Mouse (Mus musculus): Measurements from ENCODE around the gene Setdb2. TPM values are rescaled to one million over a fixed set of nuclear protein-coding genes. Genes with fewer than 3 reads are reported as not detected.

Setdb2 gene
- polyA plus RNA-seq (2015; fragmentation: Nextera tagmentation; extraction: Ambion mirVana): 3.9 and 7.1 TPM in 2 replicates

- Histone ChIP-seq H3K9me3 (replicated peaks) (no peaks in the 10 kb centered on the region), H3K9ac (replicated peaks) (peak within 1 kb of the TSS; percentile 85), H3K4me1 (peaks cover 13% of the 10 kb centered on the region), H3K4me2 (peak within 1 kb of the TSS; percentile 81), H3K27me3 (replicated peaks) (no peaks in the 10 kb centered on the region), H3K36me3 (no peaks in the 10 kb centered on the region), H3K27ac (replicated peaks) (peak within 1 kb of the TSS; percentile 87), H3K4me3 (replicated peaks) (peak within 1 kb of the TSS; percentile 96)
- under 1% methylated on average over 66 of the region's 66 CpGs for WGBS
- ATAC-seq (ENCODE audit: low FRiP score): peak; percentile 100
Observed at GRCm38 (mm10) chr14:59440558-59441471, at the start of gene Setdb2, which contains the start of gene Cab39l. Gene Setdb2 (minus strand): TSS chr14:59440884. Gene Cab39l (plus strand): TSS chr14:59440972.

DNA sequence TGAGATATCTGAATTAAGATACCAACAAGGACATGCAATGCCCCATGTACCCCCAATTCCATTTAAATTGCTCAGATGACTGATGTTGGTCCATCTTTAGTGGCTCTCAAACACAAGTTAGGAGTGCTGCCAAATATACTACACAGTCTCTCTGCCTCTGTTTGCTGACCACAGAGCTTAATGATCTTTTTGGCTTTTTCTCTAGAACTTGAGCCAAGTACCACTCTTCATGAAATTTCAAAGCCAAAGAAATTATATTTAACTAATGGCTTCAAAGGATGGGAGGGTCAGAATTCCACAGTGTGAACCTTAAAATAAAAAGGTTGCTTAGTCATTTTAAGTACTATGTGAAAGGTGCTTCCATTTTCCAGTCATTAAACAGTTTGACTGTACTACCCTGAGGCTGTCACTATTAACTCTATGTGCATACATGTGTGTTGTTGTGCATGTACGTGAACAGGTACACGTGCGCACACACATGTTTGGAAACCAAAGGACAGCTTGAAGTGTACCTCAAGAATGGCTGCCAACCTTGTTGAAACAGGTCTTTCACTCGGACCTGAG lies 44.6 kb upstream of the Setdb2 start:
- H3K27ac ChIP-seq (replicated peaks): no peak overlapping the region
- H3K36me3 ChIP-seq: no peaks in the 10 kb centered on the region
- H3K9ac ChIP-seq (replicated peaks): no peak overlapping the region
- H3K27me3 ChIP-seq (replicated peaks): no peaks in the 10 kb centered on the region
- no peak overlapping the region for H3K4me3 ChIP-seq (replicated peaks)
- H3K9me3 ChIP-seq (replicated peaks): no peaks in the 10 kb centered on the region
- 93% methylated on average over 4 of the region's 4 CpGs for WGBS
- no peaks in the 10 kb centered on the region for H3K4me1 ChIP-seq
- H3K4me2 ChIP-seq: no peak overlapping the region
- ATAC-seq (ENCODE audit: low FRiP score): no peak

DNA sequence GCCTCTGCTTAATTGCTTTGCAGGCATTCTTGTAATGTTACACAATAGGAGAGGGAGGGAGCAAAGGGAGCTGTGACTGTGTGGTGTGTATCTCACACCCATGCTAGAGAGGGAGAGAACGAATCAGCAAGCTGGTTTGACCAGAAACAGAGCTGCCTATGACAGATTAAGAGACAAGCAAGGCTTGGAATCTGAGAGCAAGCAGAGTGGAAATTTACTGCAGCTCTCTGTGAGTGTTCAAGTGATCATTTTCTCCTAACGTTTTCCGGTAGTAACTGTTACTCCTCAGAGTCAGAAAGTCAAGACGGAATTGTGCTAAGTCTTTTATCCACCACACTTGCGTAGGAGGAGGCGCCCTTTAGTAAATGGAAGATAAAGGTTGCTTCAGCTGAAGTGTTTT lies 38.0 kb upstream of the Setdb2 start:
- 64% methylated on average over 6 of the region's 6 CpGs for WGBS
- Histone ChIP-seq H3K9ac (replicated peaks) (no peak overlapping the region), H3K27me3 (replicated peaks) (no peaks in the 10 kb centered on the region), H3K27ac (replicated peaks) (no peak overlapping the region), H3K36me3 (no peaks in the 10 kb centered on the region), H3K4me2 (0 out of 2 replicates have a peak overlapping the region, but pooled peaks have one; percentile 6), H3K4me1 (no peaks in the 10 kb centered on the region), H3K9me3 (replicated peaks) (no peaks in the 10 kb centered on the region), H3K4me3 (replicated peaks) (no peak overlapping the region)
- ATAC-seq (ENCODE audit: low FRiP score): peak; percentile 35; the same call in 1 of the 2 replicates

- Histone ChIP-seq H3K4me3 (replicated peaks) (no peak overlapping the region), H3K27me3 (replicated peaks) (no peaks in the 10 kb centered on the region), H3K36me3 (no peaks in the 10 kb centered on the region), H3K4me1 (no peaks in the 10 kb centered on the region), H3K27ac (replicated peaks) (no peak overlapping the region), H3K9ac (replicated peaks) (no peak overlapping the region), H3K4me2 (no peak overlapping the region), H3K9me3 (replicated peaks) (no peaks in the 10 kb centered on the region)
- ATAC-seq (ENCODE audit: low FRiP score): no peak
- WGBS: 93% methylated on average over 1 of the region's 1 CpGs
Observed at GRCm38 (mm10) chr14:59470781-59471180, 30.1 kb upstream of the Setdb2 start.

DNA sequence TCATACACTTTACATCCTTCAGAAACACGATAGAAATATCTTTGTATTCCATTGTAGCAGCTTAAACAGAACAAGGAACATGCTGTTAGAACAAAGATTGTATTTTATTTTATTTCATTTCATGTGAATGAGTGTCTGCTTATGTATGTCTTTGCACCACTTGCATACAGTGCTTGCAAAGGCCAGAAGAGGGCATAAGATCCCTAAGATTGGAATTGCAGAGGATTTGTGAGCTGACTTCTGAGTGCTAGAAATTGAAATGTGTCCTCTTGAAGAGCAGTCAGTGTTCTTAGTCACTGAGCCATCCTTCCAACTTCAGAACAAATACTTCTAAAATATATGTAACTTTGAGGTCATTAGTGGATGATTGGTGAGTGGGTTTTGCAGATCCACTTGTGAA lies 27.1 kb upstream of the Setdb2 start:
- Histone ChIP-seq H3K27me3 (replicated peaks) (no peaks in the 10 kb centered on the region), H3K36me3 (no peaks in the 10 kb centered on the region), H3K27ac (replicated peaks) (no peak overlapping the region), H3K9me3 (replicated peaks) (no peaks in the 10 kb centered on the region), H3K4me3 (replicated peaks) (no peak overlapping the region), H3K9ac (replicated peaks) (no peak overlapping the region), H3K4me1 (no peaks in the 10 kb centered on the region), H3K4me2 (no peak overlapping the region)
- ATAC-seq (ENCODE audit: low FRiP score): no peak
- WGBS: 76% methylated on average over 1 of the region's 1 CpGs

DNA sequence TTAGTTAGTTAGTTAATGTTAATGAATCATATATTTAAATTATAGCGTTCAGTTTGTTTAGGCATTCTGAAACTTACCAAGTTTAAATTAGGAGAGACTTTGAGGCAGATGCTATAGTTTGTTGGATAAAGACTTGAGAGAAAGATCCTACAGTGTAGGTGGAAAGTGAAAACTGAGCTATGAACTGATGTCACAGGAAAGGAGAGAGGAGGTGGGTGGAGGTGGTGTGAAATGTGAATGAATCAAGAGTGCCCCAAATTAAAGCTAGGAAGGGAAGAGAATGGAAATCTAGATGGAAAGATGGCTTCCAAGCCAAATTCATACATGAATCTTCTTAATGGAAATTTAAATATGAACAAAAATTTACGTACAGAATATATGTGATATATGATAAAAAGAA lies 25.8 kb upstream of the Setdb2 start:
- Histone ChIP-seq H3K4me1 (no peaks in the 10 kb centered on the region), H3K4me2 (no peak overlapping the region), H3K27me3 (replicated peaks) (no peaks in the 10 kb centered on the region), H3K36me3 (peaks cover 2% of the 10 kb centered on the region; the same call in 1 of the 2 replicates), H3K27ac (replicated peaks) (no peak overlapping the region), H3K9me3 (replicated peaks) (no peaks in the 10 kb centered on the region), H3K4me3 (replicated peaks) (no peak overlapping the region), H3K9ac (replicated peaks) (no peak overlapping the region)
- ATAC-seq (ENCODE audit: low FRiP score): no peak
- WGBS: 94% methylated on average over 2 of the region's 2 CpGs

GRCm38 (mm10) chr14:59447981-59448380 lies 7.3 kb upstream of the Setdb2 start:
- Histone ChIP-seq H3K9me3 (replicated peaks) (no peaks in the 10 kb centered on the region), H3K9ac (replicated peaks) (no peak overlapping the region), H3K27me3 (replicated peaks) (no peaks in the 10 kb centered on the region), H3K4me1 (no peaks in the 10 kb centered on the region), H3K4me2 (no peak overlapping the region), H3K27ac (replicated peaks) (no peak overlapping the region), H3K4me3 (replicated peaks) (no peak overlapping the region), H3K36me3 (no peaks in the 10 kb centered on the region)
- ATAC-seq (ENCODE audit: low FRiP score): no peak

DNA sequence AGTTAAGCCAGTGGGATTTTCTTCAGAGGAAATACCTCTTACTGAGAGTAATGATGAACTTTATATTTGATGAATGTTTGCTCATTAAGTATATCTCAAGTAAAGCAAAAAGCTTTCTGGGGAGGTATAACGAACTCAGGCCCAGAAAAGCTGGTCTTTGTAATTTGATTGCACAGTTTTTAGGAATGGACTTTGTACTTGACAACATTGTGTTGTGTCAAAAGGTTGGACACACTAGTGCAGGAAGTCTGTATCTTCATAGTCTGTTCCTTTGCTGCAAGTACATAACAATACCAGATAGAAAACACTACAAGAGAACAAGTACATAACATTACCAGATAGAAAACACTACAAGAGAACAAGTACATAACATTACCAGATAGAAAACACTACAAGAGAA lies 4.7 kb upstream of the Setdb2 start:
- no peak for ATAC-seq (ENCODE audit: low FRiP score)
- Histone ChIP-seq H3K4me2 (no peak overlapping the region), H3K27me3 (replicated peaks) (no peaks in the 10 kb centered on the region), H3K9me3 (replicated peaks) (no peaks in the 10 kb centered on the region), H3K4me3 (replicated peaks) (no peak overlapping the region), H3K4me1 (peaks cover 5% of the 10 kb centered on the region; the same call in 1 of the 2 replicates), H3K9ac (replicated peaks) (no peak overlapping the region), H3K36me3 (no peaks in the 10 kb centered on the region), H3K27ac (replicated peaks) (no peak overlapping the region)
- 89% methylated on average over 1 of the region's 1 CpGs for WGBS

- 11% methylated on average over 6 of the region's 6 CpGs for WGBS
- Histone ChIP-seq H3K27ac (replicated peaks) (peak overlapping the region; percentile 87; the same call in 1 of the 2 replicates), H3K9ac (replicated peaks) (peak overlapping the region; percentile 85), H3K36me3 (no peaks in the 10 kb centered on the region), H3K4me1 (peaks cover 13% of the 10 kb centered on the region), H3K27me3 (replicated peaks) (no peaks in the 10 kb centered on the region), H3K4me3 (replicated peaks) (peak overlapping the region; percentile 96), H3K9me3 (replicated peaks) (no peaks in the 10 kb centered on the region), H3K4me2 (peak overlapping the region; percentile 81)
- ATAC-seq (ENCODE audit: low FRiP score): no peak
Observed at GRCm38 (mm10) chr14:59441472-59441805, 755 bp upstream of the Setdb2 start.

DNA sequence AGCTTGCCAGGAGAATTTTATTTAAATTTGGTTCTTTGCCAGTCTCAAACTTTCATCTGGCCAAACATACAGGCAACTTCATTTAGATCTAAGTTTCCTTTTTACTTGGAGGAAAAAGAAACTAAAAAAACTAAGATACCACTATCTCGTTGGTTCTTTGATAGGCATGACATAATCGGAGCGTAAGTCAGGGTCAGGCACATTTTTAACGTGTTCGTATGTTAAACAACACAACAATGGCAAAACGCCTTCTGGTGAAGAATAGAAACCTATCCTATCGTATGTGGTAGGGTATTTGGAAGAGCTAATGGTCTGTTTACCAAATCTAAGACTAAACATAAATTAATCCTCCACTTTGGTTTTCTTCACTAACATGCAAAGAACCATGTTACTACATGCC lies 645 bp downstream of the Setdb2 start:
- Histone ChIP-seq H3K27ac (replicated peaks) (no peak overlapping the region), H3K4me2 (peak overlapping the region; percentile 81), H3K9ac (replicated peaks) (peak overlapping the region; percentile 85), H3K4me1 (peaks cover 13% of the 10 kb centered on the region), H3K27me3 (replicated peaks) (no peaks in the 10 kb centered on the region), H3K9me3 (replicated peaks) (no peaks in the 10 kb centered on the region), H3K36me3 (no peaks in the 10 kb centered on the region), H3K4me3 (replicated peaks) (peak overlapping the region; percentile 96)
- no peak for ATAC-seq (ENCODE audit: low FRiP score)
- WGBS: 18% methylated on average over 7 of the region's 7 CpGs

DNA sequence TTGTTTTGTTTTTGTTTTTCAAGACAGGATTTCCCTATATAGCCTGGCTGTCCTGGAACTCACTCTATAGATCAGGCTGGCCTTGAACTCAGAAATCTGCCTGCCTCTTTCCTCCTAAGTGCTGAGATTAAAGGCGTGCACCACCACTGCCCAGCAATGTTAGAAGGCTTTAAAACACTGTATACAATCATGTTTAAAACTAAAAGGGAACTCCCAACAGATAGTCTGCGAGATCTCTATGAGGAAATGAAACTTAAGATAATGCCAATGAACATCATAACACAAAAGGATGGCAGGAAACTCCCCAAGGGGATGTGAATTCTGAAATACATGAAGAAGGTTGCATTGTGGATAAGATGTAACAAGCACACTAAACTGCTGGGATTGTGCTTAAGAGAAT lies 2.2 kb downstream of the Setdb2 start:
- H3K4me3 ChIP-seq (replicated peaks): no peak overlapping the region
- no peaks in the 10 kb centered on the region for H3K36me3 ChIP-seq
- no peak overlapping the region for H3K9ac ChIP-seq (replicated peaks)
- H3K27ac ChIP-seq (replicated peaks): no peak overlapping the region
- no peak overlapping the region for H3K4me2 ChIP-seq
- no peak for ATAC-seq (ENCODE audit: low FRiP score)
- H3K27me3 ChIP-seq (replicated peaks): no peaks in the 10 kb centered on the region
- no peaks in the 10 kb centered on the region for H3K9me3 ChIP-seq (replicated peaks)
- 91% methylated on average over 2 of the region's 2 CpGs for WGBS
- H3K4me1 ChIP-seq: peaks cover 13% of the 10 kb centered on the region

DNA sequence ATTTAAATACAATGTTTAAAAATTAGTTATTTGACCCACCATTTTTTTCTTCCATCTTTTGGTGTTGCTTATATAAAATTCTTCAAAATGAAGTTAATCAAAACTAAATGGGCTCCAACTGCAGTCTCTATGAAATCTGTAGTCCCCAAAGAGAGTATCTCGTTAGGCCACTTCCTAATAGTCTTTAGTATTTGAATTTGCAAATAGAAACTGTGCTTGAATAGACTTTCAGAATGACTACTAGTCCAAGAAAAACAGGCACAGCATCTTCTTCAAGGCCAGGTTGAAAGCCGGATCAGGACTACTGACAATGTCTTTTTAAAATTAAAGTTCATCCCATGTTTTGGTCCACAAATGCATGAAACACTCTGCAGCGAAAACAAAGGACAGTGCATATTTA lies 3.3 kb downstream of the Setdb2 start:
- Histone ChIP-seq H3K4me2 (no peak overlapping the region), H3K27ac (replicated peaks) (no peak overlapping the region), H3K4me3 (replicated peaks) (no peak overlapping the region), H3K27me3 (replicated peaks) (no peaks in the 10 kb centered on the region), H3K9me3 (replicated peaks) (no peaks in the 10 kb centered on the region), H3K9ac (replicated peaks) (no peak overlapping the region), H3K36me3 (no peaks in the 10 kb centered on the region), H3K4me1 (peaks cover 13% of the 10 kb centered on the region)
- ATAC-seq (ENCODE audit: low FRiP score): no peak
- 89% methylated on average over 3 of the region's 3 CpGs for WGBS
